Mouse (Mus musculus): ENCODE results near the gene Rcn3. TPM values are rescaled to one million over a fixed set of nuclear protein-coding genes. Genes with fewer than 3 reads are reported as not detected.

Rcn3 gene
- polyA plus RNA-seq, 1 experiment from 2014 or later: 302 TPM

DNA sequence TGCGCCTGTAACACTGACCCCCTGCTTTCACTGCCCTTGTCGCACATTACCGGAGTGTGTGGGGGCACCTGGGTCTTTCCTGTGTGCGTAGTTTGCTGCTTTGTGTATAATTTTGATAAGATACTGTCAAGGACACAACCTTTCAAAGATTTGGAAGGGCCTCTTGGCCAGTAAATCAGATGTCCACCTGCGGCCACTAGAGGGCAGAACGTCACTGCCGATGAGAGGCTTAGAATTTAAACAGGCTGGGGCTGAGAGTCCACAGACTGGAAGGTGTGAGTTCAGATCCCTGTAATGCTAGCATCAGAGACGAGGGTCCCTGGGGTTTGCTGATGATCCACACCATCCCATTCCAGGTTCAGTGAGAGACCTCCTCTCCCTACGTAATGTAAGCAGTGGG is 13.5 kb downstream of the Rcn3 start:
- Histone ChIP-seq H3K9me3 (no peaks in the 10 kb centered on the region), H3K4me2 (replicated peaks) (no peak overlapping the region), H3K27ac (no peak overlapping the region), H3K9ac (no peak overlapping the region), H3K36me3 (peaks cover 53% of the 10 kb centered on the region), H3K27me3 (no peaks in the 10 kb centered on the region), H3K4me3 (no peak overlapping the region), H3K4me1 (no peaks in the 10 kb centered on the region)
- ATAC-seq (ENCODE audit: insufficient number of reproducible peaks, insufficient read depth, low FRiP score, low TSS enrichment): no peak
- 41% methylated on average over 9 of the region's 9 CpGs for WGBS

DNA sequence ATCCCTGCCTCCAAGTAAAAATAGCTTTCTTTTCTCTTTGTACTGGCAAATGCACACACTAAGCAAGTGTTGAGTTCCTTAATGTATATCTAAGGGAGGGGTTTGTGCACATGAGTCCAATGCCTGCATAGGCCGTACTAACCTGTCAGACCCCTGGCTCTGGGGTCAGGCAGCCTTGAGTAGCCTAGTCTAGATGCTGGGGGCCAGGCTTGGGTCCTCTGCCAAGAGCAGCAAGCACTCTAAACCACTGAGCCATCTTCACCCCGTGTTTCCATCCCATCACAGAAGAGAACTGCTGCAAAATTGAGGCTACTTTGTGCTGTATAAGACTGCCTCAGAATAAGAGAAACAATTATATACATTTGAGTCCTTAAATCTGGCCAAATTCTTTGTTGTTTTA is 14.2 kb downstream of the Rcn3 start:
- 88% methylated on average over 2 of the region's 2 CpGs for WGBS
- Histone ChIP-seq H3K36me3 (peaks cover 48% of the 10 kb centered on the region), H3K27ac (no peak overlapping the region), H3K27me3 (no peaks in the 10 kb centered on the region), H3K9ac (no peak overlapping the region), H3K4me2 (replicated peaks) (no peak overlapping the region), H3K4me3 (no peak overlapping the region), H3K4me1 (no peaks in the 10 kb centered on the region), H3K9me3 (no peaks in the 10 kb centered on the region)
- ATAC-seq (ENCODE audit: insufficient number of reproducible peaks, insufficient read depth, low FRiP score, low TSS enrichment): no peak

- Histone ChIP-seq H3K36me3 (peaks cover 43% of the 10 kb centered on the region), H3K4me3 (no peak overlapping the region), H3K4me2 (replicated peaks) (no peak overlapping the region), H3K4me1 (no peaks in the 10 kb centered on the region), H3K27me3 (no peaks in the 10 kb centered on the region), H3K9me3 (no peaks in the 10 kb centered on the region), H3K9ac (no peak overlapping the region), H3K27ac (no peak overlapping the region)
- ATAC-seq (ENCODE audit: insufficient number of reproducible peaks, insufficient read depth, low FRiP score, low TSS enrichment): no peak
- WGBS: 86% methylated on average over 14 of the region's 14 CpGs
Observed at GRCm38 (mm10) chr7:45077322-45077721, 14.7 kb downstream of the Rcn3 start.

- no peaks in the 10 kb centered on the region for H3K4me1 ChIP-seq
- H3K9me3 ChIP-seq: no peaks in the 10 kb centered on the region
- H3K9ac ChIP-seq: no peak overlapping the region
- 90% methylated on average over 30 of the region's 30 CpGs for WGBS
- peaks cover 41% of the 10 kb centered on the region for H3K36me3 ChIP-seq
- H3K4me2 ChIP-seq (replicated peaks): no peak overlapping the region
- ATAC-seq (ENCODE audit: insufficient number of reproducible peaks, insufficient read depth, low FRiP score, low TSS enrichment): no peak
- H3K27ac ChIP-seq: no peak overlapping the region
- H3K27me3 ChIP-seq: no peaks in the 10 kb centered on the region
- H3K4me3 ChIP-seq: no peak overlapping the region
Observed at GRCm38 (mm10) chr7:45076501-45076900, 15.5 kb downstream of the Rcn3 start.

DNA sequence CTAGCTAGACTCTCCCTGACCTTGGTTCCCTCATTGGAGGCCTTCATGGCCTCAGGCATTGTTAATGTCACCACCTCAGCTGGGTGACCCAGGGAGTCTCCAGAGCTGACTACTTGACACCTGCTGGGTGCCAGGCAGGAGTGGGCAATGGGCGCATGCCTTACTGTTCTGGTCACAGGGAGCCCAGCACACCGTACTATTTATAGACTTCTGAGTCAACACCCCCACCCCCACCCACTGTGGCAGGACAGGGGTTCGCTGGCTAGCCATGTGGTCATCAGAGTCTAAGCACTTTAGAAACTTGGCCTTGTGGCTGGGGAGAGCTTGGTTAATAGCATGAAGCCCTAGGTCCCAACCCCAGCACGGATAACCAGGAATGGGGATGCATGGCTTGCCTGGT is 16.6 kb downstream of the Rcn3 start:
- WGBS: 89% methylated on average over 4 of the region's 4 CpGs
- Histone ChIP-seq H3K36me3 (peaks cover 41% of the 10 kb centered on the region), H3K4me1 (no peaks in the 10 kb centered on the region), H3K4me3 (no peak overlapping the region), H3K9ac (no peak overlapping the region), H3K27ac (no peak overlapping the region), H3K27me3 (no peaks in the 10 kb centered on the region), H3K9me3 (no peaks in the 10 kb centered on the region), H3K4me2 (replicated peaks) (no peak overlapping the region)
- no peak for ATAC-seq (ENCODE audit: insufficient number of reproducible peaks, insufficient read depth, low FRiP score, low TSS enrichment)

DNA sequence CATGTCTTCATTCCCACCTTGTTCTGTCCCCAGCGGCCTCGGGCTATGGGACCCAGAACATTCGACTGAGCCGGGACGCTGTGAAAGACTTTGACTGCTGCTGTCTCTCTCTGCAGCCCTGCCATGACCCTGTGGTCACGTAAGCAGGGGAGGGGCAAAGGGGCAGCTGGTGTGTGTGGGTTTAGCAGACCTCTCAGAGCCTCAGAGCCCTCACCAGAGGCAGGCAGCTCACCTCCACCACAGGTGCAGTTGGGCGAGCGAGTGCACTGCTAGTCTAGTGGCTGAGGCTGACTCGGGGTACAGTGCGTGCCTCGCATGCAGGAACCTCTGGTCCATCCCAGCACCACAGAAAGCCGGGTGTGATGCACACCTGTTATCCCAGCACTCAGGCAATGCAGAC is 18.1 kb downstream of the Rcn3 start:
- ATAC-seq (ENCODE audit: insufficient number of reproducible peaks, insufficient read depth, low FRiP score, low TSS enrichment): no peak
- 89% methylated on average over 12 of the region's 12 CpGs for WGBS
- H3K4me1 ChIP-seq: no peaks in the 10 kb centered on the region
- no peak overlapping the region for H3K9ac ChIP-seq
- H3K27ac ChIP-seq: no peak overlapping the region
- peaks cover 41% of the 10 kb centered on the region for H3K36me3 ChIP-seq
- H3K4me3 ChIP-seq: no peak overlapping the region
- H3K4me2 ChIP-seq (replicated peaks): no peak overlapping the region
- H3K27me3 ChIP-seq: no peaks in the 10 kb centered on the region
- H3K9me3 ChIP-seq: no peaks in the 10 kb centered on the region

DNA sequence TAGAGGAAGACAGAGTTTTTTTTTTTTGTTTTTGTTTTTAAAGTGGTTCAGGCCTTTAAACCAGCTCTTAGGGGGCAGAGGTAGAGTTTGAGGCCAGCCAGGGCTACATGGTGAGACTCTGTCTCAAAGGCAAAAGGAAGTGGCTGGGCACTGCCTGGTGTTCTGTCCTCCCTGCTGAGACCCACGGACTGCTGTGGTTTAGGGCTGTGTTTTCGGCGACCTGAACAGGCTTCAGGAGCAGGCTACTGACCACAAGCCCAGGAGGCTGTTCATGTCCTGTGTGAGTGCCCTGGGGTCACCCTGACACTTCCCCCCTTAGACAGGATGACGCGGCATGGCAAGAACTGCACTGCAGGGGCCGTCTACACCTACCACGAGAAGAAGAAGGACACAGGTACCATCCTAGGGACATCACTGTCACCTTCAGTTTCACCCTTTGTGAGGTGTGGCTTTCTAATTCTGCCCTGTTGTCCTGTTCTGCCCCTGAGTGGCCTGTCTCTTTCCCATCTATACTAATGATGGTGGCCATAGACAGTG is 18.8 kb downstream of the Rcn3 start:
- Histone ChIP-seq H3K9me3 (no peaks in the 10 kb centered on the region), H3K4me3 (no peak overlapping the region), H3K36me3 (peaks cover 41% of the 10 kb centered on the region), H3K27me3 (no peaks in the 10 kb centered on the region), H3K4me1 (no peaks in the 10 kb centered on the region), H3K9ac (no peak overlapping the region), H3K27ac (no peak overlapping the region), H3K4me2 (replicated peaks) (no peak overlapping the region)
- ATAC-seq (ENCODE audit: insufficient number of reproducible peaks, insufficient read depth, low FRiP score, low TSS enrichment): no peak
- 77% methylated on average over 7 of the region's 7 CpGs for WGBS

- Histone ChIP-seq H3K36me3 (peaks cover 33% of the 10 kb centered on the region), H3K4me2 (replicated peaks) (no peak overlapping the region), H3K9ac (no peak overlapping the region), H3K27ac (no peak overlapping the region), H3K4me3 (no peak overlapping the region), H3K9me3 (no peaks in the 10 kb centered on the region), H3K27me3 (no peaks in the 10 kb centered on the region), H3K4me1 (no peaks in the 10 kb centered on the region)
- WGBS: 82% methylated on average over 2 of the region's 2 CpGs
- no peak for ATAC-seq (ENCODE audit: insufficient number of reproducible peaks, insufficient read depth, low FRiP score, low TSS enrichment)
Observed at GRCm38 (mm10) chr7:45072230-45072629, 19.8 kb downstream of the Rcn3 start.

- H3K4me3 ChIP-seq: no peak overlapping the region
- no peak overlapping the region for H3K27ac ChIP-seq
- no peak overlapping the region for H3K9ac ChIP-seq
- 89% methylated on average over 2 of the region's 2 CpGs for WGBS
- no peak overlapping the region for H3K4me2 ChIP-seq (replicated peaks)
- no peaks in the 10 kb centered on the region for H3K4me1 ChIP-seq
- peaks cover 9% of the 10 kb centered on the region for H3K36me3 ChIP-seq
- H3K27me3 ChIP-seq: no peaks in the 10 kb centered on the region
- ATAC-seq (ENCODE audit: insufficient number of reproducible peaks, insufficient read depth, low FRiP score, low TSS enrichment): no peak
- no peaks in the 10 kb centered on the region for H3K9me3 ChIP-seq
Observed at GRCm38 (mm10) chr7:45069671-45070070, 22.4 kb downstream of the Rcn3 start.

GRCm38 (mm10) chr7:45068000-45068318 is 24.1 kb downstream of the Rcn3 start:
- Histone ChIP-seq H3K4me1 (peaks cover 8% of the 10 kb centered on the region; the same call in 1 of the 2 replicates), H3K9me3 (no peaks in the 10 kb centered on the region), H3K9ac (no peak overlapping the region), H3K27me3 (no peaks in the 10 kb centered on the region), H3K4me2 (replicated peaks) (no peak overlapping the region), H3K27ac (no peak overlapping the region), H3K36me3 (no peaks in the 10 kb centered on the region), H3K4me3 (no peak overlapping the region)
- 17% methylated on average over 5 of the region's 5 CpGs for WGBS
- no peak for ATAC-seq (ENCODE audit: insufficient number of reproducible peaks, insufficient read depth, low FRiP score, low TSS enrichment)

DNA sequence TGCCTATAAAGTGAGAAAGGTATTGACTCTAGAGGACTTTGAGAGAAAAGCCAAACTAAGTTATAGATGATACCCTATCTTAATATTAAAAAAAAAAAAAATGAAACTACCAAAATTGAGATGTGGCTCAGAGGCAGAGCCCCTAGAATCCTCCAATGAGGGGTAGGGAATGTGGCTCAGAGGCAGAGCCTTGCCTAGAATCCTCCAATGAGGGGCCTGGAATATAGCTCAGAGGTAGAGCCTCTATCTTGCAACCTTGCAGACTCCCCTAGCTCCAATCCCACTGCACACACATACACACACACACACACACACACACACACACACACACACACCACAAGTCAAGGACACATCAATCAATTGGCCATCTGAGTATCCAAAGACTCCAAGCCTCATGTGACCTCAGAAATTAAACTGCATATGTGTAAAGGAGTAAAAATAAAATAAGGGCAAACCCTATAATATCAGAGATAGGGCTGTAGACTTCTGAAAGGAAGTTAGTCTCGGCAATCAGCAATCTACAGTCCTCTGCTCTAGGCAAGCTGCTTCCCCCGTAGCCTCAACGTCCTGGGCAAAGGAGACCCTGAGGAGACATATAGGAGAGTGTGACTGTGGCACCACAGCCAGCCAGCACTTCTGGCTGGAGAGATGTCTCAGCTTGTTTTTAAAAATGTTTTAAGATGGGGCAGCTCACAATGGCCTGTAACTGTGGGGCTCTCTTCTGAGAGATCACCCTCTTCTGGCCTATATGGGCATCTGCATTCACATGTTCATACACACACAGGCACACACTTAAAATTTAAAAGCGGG is 24.6 kb downstream of the Rcn3 start:
- Histone ChIP-seq H3K4me3 (no peak overlapping the region), H3K4me2 (replicated peaks) (no peak overlapping the region), H3K9ac (no peak overlapping the region), H3K4me1 (peaks cover 8% of the 10 kb centered on the region; the same call in 1 of the 2 replicates), H3K27ac (no peak overlapping the region), H3K36me3 (no peaks in the 10 kb centered on the region), H3K27me3 (no peaks in the 10 kb centered on the region), H3K9me3 (no peaks in the 10 kb centered on the region)
- WGBS: 76% methylated on average over 4 of the region's 4 CpGs
- no peak for ATAC-seq (ENCODE audit: insufficient number of reproducible peaks, insufficient read depth, low FRiP score, low TSS enrichment)

DNA sequence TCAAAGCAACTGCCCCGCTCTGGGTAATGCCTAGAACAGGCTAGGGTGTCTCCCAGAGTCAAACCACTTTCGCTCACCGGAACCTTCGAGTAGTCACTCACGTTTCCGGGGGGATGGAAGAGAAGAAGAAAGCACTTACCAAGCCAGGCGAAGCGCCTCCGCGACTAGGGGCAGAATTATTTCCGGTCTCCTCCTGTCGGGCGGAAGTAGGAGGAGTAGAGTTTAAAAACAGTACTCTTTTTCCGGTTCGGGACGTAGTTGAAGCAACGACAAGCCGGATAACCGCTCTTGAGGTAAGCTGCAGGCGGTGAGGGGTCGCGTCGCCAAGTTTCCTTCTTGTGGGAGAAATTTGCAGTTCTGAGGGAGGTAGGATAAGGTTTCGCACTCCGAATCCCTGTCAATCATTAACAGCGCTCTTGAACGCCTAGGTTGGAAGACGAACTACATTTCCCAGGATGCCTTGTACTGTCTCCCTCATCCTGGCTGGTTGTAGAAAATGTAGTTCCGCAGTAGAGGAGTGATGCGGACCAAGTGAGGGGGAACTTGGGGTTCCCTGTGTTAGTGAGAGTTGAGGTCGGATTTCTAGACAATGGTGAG is 29.7 kb downstream of the Rcn3 start, which contains the start of the genes Nosip and Prrg2:
Gene Nosip (plus strand): TSS at position 191 of the 597 bp plus-strand sequence.
Gene Prrg2 (minus strand): TSS at position 439 of the 597 bp plus-strand sequence.
- H3K4me3 ChIP-seq: peak within 1 kb of the TSS; percentile 60
- peak within 1 kb of the TSS; percentile 58 for H3K9ac ChIP-seq
- ATAC-seq (ENCODE audit: insufficient number of reproducible peaks, insufficient read depth, low FRiP score, low TSS enrichment): peak; percentile 80
- no peaks in the 10 kb centered on the region for H3K27me3 ChIP-seq
- H3K4me2 ChIP-seq (replicated peaks): peak within 1 kb of the TSS; percentile 67
- no peaks in the 10 kb centered on the region for H3K36me3 ChIP-seq
- peaks cover 21% of the 10 kb centered on the region for H3K4me1 ChIP-seq
- under 1% methylated on average over 31 of the region's 31 CpGs for WGBS
- peak within 1 kb of the TSS; percentile 90 for H3K27ac ChIP-seq
- H3K9me3 ChIP-seq: no peaks in the 10 kb centered on the region
